Mouse (Mus musculus): ENCODE data around the gene Arrb1. TPM values are rescaled to one million over a fixed set of nuclear protein-coding genes. Genes with fewer than 3 reads are reported as not detected.

The Arrb1 gene
- polyA plus RNA-seq, 1 experiment from 2014 or later, result 3.3 TPM

DNA sequence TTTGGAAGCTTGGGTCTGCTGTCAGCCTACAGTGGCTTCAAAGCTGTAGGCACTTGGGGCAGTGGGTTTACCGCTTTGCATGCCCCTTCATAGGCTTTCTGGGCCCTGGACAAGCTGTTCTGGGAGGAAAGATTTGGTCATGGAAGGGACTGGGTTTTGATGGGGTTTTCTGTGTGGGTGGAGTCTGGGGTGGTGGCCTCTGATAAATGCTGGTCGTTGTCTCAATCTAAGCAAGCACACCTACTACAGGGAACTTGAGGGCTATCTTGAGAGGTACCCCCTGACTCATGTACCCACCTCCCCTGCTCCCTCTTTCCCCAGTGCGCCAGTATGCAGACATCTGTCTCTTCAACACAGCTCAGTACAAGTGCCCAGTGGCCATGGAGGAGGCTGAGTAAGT, 57.4 kb downstream of the Arrb1 start:
- no peak overlapping the region for H3K27ac ChIP-seq (replicated peaks; ENCODE audit: low read depth, low read length)
- no peaks in the 10 kb centered on the region for H3K27me3 ChIP-seq (ENCODE audit: control insufficient read depth, insufficient read depth, low read length)
- H3K9me3 ChIP-seq (ENCODE audit: control insufficient read depth, low read length), result no peaks in the 10 kb centered on the region
- H3K4me1 ChIP-seq (ENCODE audit: control insufficient read depth, insufficient read depth, low read length), result no peaks in the 10 kb centered on the region
- 91% methylated on average over 3 of the region's 3 CpGs for WGBS
- no peaks in the 10 kb centered on the region; the same call in 1 of the 2 replicates for H3K36me3 ChIP-seq (ENCODE audit: control insufficient read depth, insufficient read depth, low read length)
- no peak for DNase-seq (ENCODE audit: low spot score)
- H3K4me3 ChIP-seq (ENCODE audit: low read depth, low read length), result no peak overlapping the region
- H3K4me2 ChIP-seq (ENCODE audit: low read depth, severe bottlenecking), result no peak overlapping the region
- no peak for ATAC-seq (ENCODE audit: insufficient number of reproducible peaks, low FRiP score, low TSS enrichment, low read depth)
- H3K9ac ChIP-seq (ENCODE audit: low read length), result no peak overlapping the region

DNA sequence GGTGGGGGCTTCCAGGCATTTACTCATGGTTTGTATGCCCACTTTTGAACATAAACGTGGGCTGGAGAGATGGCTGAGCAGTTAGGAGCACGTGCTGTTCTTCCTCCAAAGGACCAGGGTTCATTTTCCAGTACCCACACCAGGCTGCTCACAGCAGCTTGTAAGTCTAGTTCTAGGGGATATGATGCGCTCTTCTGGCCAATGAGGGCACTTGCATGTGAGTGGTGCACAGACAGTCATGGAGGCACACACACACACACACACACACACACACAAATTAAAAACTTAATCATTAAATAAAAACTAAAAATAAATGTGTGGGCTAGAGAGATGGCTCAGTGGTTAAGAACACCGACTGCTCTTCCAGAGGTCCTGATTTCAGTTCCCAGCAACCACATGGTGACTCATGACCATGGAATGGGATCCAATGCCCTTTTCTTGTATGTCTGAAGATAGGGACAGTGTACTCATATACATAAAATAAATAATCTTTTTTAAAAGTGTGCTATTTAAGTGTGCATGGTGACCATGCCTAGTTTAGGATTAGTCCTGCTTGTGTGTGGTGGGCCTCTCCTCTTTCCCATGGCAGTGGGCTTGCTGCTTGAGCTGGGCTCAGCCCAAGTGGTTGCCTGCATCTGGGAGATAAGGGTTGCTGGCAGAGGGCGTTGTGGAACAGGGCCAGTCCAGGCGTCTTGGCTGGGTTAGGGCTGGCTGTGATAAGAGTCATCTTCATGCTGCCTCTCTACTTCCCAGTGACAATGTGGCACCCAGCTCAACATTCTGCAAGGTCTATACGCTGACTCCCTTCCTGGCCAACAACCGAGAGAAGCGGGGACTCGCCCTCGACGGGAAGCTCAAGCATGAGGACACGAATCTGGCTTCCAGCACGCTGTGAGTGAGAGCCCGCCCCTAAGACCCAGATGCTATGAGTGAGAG, 58.9 kb downstream of the Arrb1 start:
- Histone ChIP-seq H3K4me1 (ENCODE audit: control insufficient read depth, insufficient read depth, low read length) (no peaks in the 10 kb centered on the region), H3K4me3 (ENCODE audit: low read depth, low read length) (no peak overlapping the region), H3K9ac (ENCODE audit: low read length) (no peak overlapping the region), H3K9me3 (ENCODE audit: control insufficient read depth, low read length) (no peaks in the 10 kb centered on the region), H3K27me3 (ENCODE audit: control insufficient read depth, insufficient read depth, low read length) (no peaks in the 10 kb centered on the region), H3K27ac (replicated peaks; ENCODE audit: low read depth, low read length) (no peak overlapping the region), H3K4me2 (ENCODE audit: low read depth, severe bottlenecking) (no peak overlapping the region), H3K36me3 (ENCODE audit: control insufficient read depth, insufficient read depth, low read length) (peaks cover 2% of the 10 kb centered on the region; the same call in 1 of the 2 replicates)
- no peak for DNase-seq (ENCODE audit: low spot score)
- WGBS, result 87% methylated on average over 15 of the region's 15 CpGs
- no peak for ATAC-seq (ENCODE audit: insufficient number of reproducible peaks, low FRiP score, low TSS enrichment, low read depth)

DNA sequence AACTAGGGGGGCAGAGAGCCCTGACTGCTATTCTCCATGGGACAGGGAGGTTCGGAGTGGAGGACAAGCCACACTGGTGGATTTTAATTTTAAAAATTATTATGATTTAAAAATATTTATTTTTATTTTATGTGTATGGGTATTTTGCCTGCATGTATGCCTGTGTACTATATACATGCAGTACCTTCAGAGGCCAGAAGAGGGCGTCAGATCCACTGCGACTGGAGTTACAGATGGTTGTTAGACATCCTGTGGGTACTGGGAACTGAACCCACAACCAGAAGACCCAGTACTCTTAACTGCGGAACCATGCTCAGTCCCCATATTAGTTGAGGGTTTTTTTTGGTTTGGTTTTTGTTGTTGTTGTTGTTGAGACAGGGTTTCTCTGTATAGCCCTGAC, 63.5 kb downstream of the Arrb1 start:
- no peak overlapping the region for H3K27ac ChIP-seq (replicated peaks; ENCODE audit: low read depth, low read length)
- H3K36me3 ChIP-seq (ENCODE audit: control insufficient read depth, insufficient read depth, low read length), result peaks cover 2% of the 10 kb centered on the region; the same call in 1 of the 2 replicates
- no peak overlapping the region for H3K4me2 ChIP-seq (ENCODE audit: low read depth, severe bottlenecking)
- no peak for ATAC-seq (ENCODE audit: insufficient number of reproducible peaks, low FRiP score, low TSS enrichment, low read depth)
- H3K9ac ChIP-seq (ENCODE audit: low read length), result no peak overlapping the region
- H3K9me3 ChIP-seq (ENCODE audit: control insufficient read depth, low read length), result no peaks in the 10 kb centered on the region
- WGBS, result 75% methylated on average over 4 of the region's 4 CpGs
- no peaks in the 10 kb centered on the region for H3K27me3 ChIP-seq (ENCODE audit: control insufficient read depth, insufficient read depth, low read length)
- no peaks in the 10 kb centered on the region for H3K4me1 ChIP-seq (ENCODE audit: control insufficient read depth, insufficient read depth, low read length)
- no peak overlapping the region for H3K4me3 ChIP-seq (ENCODE audit: low read depth, low read length)
- no peak for DNase-seq (ENCODE audit: low spot score)

DNA sequence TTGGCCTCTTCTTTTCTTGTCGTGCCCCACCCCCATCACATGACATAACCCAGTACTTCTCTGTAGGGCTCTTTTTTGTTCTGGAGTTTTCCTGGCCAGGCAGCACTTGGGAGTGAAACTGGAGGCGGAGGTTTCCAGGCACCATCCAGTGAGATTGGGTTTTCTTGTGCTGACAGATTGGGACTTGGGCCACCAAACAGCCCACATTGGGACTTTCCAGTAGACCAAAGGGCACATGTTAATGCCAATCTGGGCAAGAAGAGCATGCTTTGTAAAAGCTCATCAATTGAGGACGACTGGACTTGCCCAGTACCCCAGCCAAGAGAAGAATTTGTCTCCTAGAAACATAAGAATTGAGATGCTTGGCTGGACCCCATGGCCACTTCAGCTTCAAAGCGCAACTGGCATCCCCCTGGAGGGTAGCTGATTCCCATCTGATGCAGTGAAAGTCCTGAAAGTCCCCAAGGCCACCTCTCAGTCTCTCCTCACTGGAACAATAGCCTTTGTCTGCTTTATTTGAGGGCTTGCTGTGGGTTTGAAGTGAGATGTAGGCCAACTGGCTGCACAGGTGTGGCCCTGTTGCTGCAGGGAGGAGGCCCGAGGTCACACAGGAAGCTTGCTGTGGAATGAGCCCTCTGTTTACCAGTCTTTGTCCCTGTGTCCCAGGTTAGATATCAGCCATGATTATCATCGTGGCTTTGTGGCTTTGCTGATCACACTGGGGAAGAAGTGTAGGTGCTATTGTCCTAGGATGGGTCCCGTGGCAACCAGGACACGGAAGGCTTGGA, 68.8 kb downstream of the Arrb1 start:
- Histone ChIP-seq H3K27me3 (ENCODE audit: control insufficient read depth, insufficient read depth, low read length) (no peaks in the 10 kb centered on the region), H3K27ac (replicated peaks; ENCODE audit: low read depth, low read length) (no peak overlapping the region), H3K9ac (ENCODE audit: low read length) (no peak overlapping the region), H3K4me2 (ENCODE audit: low read depth, severe bottlenecking) (no peak overlapping the region), H3K4me3 (ENCODE audit: low read depth, low read length) (no peak overlapping the region), H3K4me1 (ENCODE audit: control insufficient read depth, insufficient read depth, low read length) (no peaks in the 10 kb centered on the region), H3K36me3 (ENCODE audit: control insufficient read depth, insufficient read depth, low read length) (no peaks in the 10 kb centered on the region; the same call in 1 of the 2 replicates), H3K9me3 (ENCODE audit: control insufficient read depth, low read length) (no peaks in the 10 kb centered on the region)
- ATAC-seq (ENCODE audit: insufficient number of reproducible peaks, low FRiP score, low TSS enrichment, low read depth), result no peak
- no peak for DNase-seq (ENCODE audit: low spot score)
- WGBS, result 89% methylated on average over 8 of the region's 8 CpGs

DNA sequence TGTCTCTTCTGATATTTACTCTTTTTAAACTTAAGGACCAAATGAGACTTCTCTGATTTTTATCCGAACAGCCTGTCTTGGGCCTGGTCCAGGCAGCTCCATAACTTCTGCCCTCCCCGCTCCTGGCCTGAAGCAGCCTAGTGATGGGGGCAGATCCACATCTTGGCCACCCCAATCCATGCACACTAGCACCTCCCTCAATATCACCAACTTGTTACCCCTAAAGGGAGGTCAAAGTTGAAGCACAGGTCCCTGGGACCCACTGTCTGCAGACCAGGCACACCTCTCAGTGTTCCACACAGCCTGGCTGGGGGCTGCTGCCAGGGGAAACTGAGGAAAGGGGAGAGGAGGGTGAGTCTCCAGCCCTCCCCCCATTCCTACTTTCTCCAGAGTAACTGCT, 69.8 kb downstream of the Arrb1 start:
- H3K27ac ChIP-seq (replicated peaks; ENCODE audit: low read depth, low read length), result no peak overlapping the region
- no peak for ATAC-seq (ENCODE audit: insufficient number of reproducible peaks, low FRiP score, low TSS enrichment, low read depth)
- H3K9me3 ChIP-seq (ENCODE audit: control insufficient read depth, low read length), result no peaks in the 10 kb centered on the region
- H3K27me3 ChIP-seq (ENCODE audit: control insufficient read depth, insufficient read depth, low read length), result no peaks in the 10 kb centered on the region
- H3K36me3 ChIP-seq (ENCODE audit: control insufficient read depth, insufficient read depth, low read length), result no peaks in the 10 kb centered on the region; the same call in 1 of the 2 replicates
- DNase-seq (ENCODE audit: low spot score), result no peak
- no peak overlapping the region for H3K9ac ChIP-seq (ENCODE audit: low read length)
- H3K4me3 ChIP-seq (ENCODE audit: low read depth, low read length), result no peak overlapping the region
- no peak overlapping the region for H3K4me2 ChIP-seq (ENCODE audit: low read depth, severe bottlenecking)
- WGBS, result 93% methylated on average over 2 of the region's 2 CpGs
- no peaks in the 10 kb centered on the region for H3K4me1 ChIP-seq (ENCODE audit: control insufficient read depth, insufficient read depth, low read length)

DNA sequence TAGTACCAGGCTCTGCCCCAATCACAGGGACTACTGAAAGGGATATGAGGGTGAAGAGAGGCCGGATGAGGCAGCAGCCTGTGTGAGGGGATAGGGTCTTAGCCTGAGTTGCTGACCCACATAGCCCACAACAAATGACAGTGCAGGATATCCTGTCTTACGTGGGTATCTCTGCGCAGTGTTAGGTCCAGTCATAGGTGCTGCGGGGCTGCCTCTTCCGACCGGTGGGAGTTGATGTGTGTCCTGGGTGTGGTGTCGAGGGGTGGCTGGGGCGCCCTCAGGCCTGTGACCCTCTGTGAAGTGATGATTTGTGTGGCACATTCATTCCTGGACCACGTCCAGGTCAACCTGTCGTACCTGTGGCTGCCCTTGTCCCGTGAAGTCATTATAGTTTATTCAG, 71.0 kb downstream of the Arrb1 start:
- Histone ChIP-seq H3K36me3 (ENCODE audit: control insufficient read depth, insufficient read depth, low read length) (no peaks in the 10 kb centered on the region; the same call in 1 of the 2 replicates), H3K9ac (ENCODE audit: low read length) (no peak overlapping the region), H3K4me2 (ENCODE audit: low read depth, severe bottlenecking) (no peak overlapping the region), H3K4me1 (ENCODE audit: control insufficient read depth, insufficient read depth, low read length) (no peaks in the 10 kb centered on the region), H3K27ac (replicated peaks; ENCODE audit: low read depth, low read length) (no peak overlapping the region), H3K27me3 (ENCODE audit: control insufficient read depth, insufficient read depth, low read length) (no peaks in the 10 kb centered on the region), H3K4me3 (ENCODE audit: low read depth, low read length) (no peak overlapping the region), H3K9me3 (ENCODE audit: control insufficient read depth, low read length) (no peaks in the 10 kb centered on the region)
- no peak for DNase-seq (ENCODE audit: low spot score)
- ATAC-seq (ENCODE audit: insufficient number of reproducible peaks, low FRiP score, low TSS enrichment, low read depth), result no peak
- WGBS, result 84% methylated on average over 11 of the region's 11 CpGs

DNA sequence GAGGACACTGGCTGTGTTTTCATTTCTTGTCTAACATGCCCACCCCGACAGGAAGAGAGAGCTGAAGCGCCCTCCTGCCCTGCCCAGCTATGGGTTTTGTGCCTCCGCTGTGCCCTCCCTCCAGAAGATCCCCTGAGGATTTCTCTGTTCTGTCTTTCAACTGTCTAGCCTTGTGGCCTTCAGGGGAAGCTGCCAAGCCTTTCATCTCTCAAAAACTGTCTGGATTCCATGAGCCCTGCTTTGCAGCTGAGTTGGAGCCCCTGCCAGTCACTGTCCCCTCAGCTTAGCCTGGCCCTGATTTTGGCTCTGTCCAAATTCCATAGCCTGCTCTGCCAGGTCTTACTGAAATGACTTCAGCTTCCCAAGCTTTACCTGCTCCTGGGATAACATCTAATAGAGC, 71.5 kb downstream of the Arrb1 start:
- Histone ChIP-seq H3K4me2 (ENCODE audit: low read depth, severe bottlenecking) (no peak overlapping the region), H3K36me3 (ENCODE audit: control insufficient read depth, insufficient read depth, low read length) (no peaks in the 10 kb centered on the region; the same call in 1 of the 2 replicates), H3K4me3 (ENCODE audit: low read depth, low read length) (no peak overlapping the region), H3K9ac (ENCODE audit: low read length) (no peak overlapping the region), H3K9me3 (ENCODE audit: control insufficient read depth, low read length) (no peaks in the 10 kb centered on the region), H3K27ac (replicated peaks; ENCODE audit: low read depth, low read length) (no peak overlapping the region), H3K27me3 (ENCODE audit: control insufficient read depth, insufficient read depth, low read length) (no peaks in the 10 kb centered on the region), H3K4me1 (ENCODE audit: control insufficient read depth, insufficient read depth, low read length) (no peaks in the 10 kb centered on the region)
- DNase-seq (ENCODE audit: low spot score) (no peak), ATAC-seq (ENCODE audit: insufficient number of reproducible peaks, low FRiP score, low TSS enrichment, low read depth) (no peak)
- WGBS, result 89% methylated on average over 3 of the region's 3 CpGs

DNA sequence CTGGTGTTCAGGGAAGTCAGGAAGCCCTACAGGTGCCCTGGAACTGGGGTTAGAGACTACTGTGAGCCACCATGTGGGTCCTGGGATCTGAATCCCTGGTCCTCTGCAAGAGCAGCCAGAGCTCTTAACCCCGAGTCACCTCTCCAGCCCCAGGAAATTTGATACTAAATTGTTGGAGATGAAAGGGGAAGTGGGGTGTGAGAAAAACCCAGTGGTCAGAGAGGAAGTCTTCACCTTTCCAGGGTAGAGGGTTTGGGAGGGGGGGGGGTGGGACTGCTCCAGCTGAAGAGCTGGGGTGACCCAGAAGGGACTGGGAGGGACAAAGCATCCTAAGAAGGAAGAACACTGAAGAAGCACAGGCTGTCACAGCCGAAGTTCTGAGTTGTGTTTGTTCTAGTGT, 72.4 kb downstream of the Arrb1 start:
- H3K9ac ChIP-seq (ENCODE audit: low read length), result no peak overlapping the region
- H3K36me3 ChIP-seq (ENCODE audit: control insufficient read depth, insufficient read depth, low read length), result no peaks in the 10 kb centered on the region; the same call in 1 of the 2 replicates
- 54% methylated on average over 2 of the region's 2 CpGs for WGBS
- no peaks in the 10 kb centered on the region for H3K9me3 ChIP-seq (ENCODE audit: control insufficient read depth, low read length)
- no peaks in the 10 kb centered on the region for H3K4me1 ChIP-seq (ENCODE audit: control insufficient read depth, insufficient read depth, low read length)
- no peak overlapping the region for H3K4me3 ChIP-seq (ENCODE audit: low read depth, low read length)
- H3K27ac ChIP-seq (replicated peaks; ENCODE audit: low read depth, low read length), result no peak overlapping the region
- H3K4me2 ChIP-seq (ENCODE audit: low read depth, severe bottlenecking), result no peak overlapping the region
- no peak for ATAC-seq (ENCODE audit: insufficient number of reproducible peaks, low FRiP score, low TSS enrichment, low read depth)
- no peak for DNase-seq (ENCODE audit: low spot score)
- H3K27me3 ChIP-seq (ENCODE audit: control insufficient read depth, insufficient read depth, low read length), result no peaks in the 10 kb centered on the region
